Mouse (Mus musculus) limb, embryonic 11.5 days (tissue): ENCODE data around the gene Arsa. TPM values are rescaled to one million over a fixed set of nuclear protein-coding genes. Genes with fewer than 3 reads are reported as not detected.

Experiments used
- ATAC-seq: fragments of 200-750 bp; cut with Nextera tagmentation; 2 replicates; pipeline ENCODE4 v1.8.0; 2017; ENCODE audit warnings: low read depth; ENCODE audit not compliant: insufficient number of reproducible peaks, low FRiP score, low TSS enrichment
- DNase-seq: peaks from one replicate; pipeline ENCODE4 v3.0.0-alpha.2; 2015; ENCODE audit warnings: low spot score
- H3K27ac ChIP-seq: fragments of 300-500 bp; sonication (generic); replicated peaks from 2 replicates; pipeline ENCODE4 v1.5.1; 2014; ENCODE audit warnings: low read depth, mild to moderate bottlenecking, low read length
- H3K27me3 ChIP-seq: fragments of 300-500 bp; sonication (generic); 2 replicates; pipeline ENCODE4 v1.6.1; 2014; ENCODE audit warnings: mild to moderate bottlenecking, low read length, mixed read lengths; ENCODE audit not compliant: control insufficient read depth, insufficient read depth
- H3K36me3 ChIP-seq: fragments of 300-500 bp; sonication (generic); 2 replicates; pipeline ENCODE4 v1.6.1; 2014; ENCODE audit warnings: mild to moderate bottlenecking, low read length, moderate library complexity, mixed read lengths; ENCODE audit not compliant: control insufficient read depth, insufficient read depth
- H3K4me1 ChIP-seq: fragments of 300-500 bp; sonication (generic); 2 replicates; pipeline ENCODE4 v1.6.1; 2014; ENCODE audit warnings: low read length, mixed read lengths; ENCODE audit not compliant: control insufficient read depth, insufficient read depth
- H3K4me2 ChIP-seq: fragments of 300-500 bp; sonication (generic); 2 replicates; pipeline ENCODE4 v1.6.1; 2014; ENCODE audit warnings: low read depth, mild to moderate bottlenecking, moderate library complexity; ENCODE audit not compliant: severe bottlenecking
- H3K4me3 ChIP-seq: fragments of 300-500 bp; sonication (generic); 2 replicates; pipeline ENCODE4 v1.5.1; 2014; ENCODE audit warnings: low read depth, low read length
- H3K9ac ChIP-seq: fragments of 300-500 bp; sonication (generic); 2 replicates; pipeline ENCODE4 v1.6.1; 2014; ENCODE audit warnings: mild to moderate bottlenecking, low read length
- H3K9me3 ChIP-seq: fragments of 300-500 bp; sonication (generic); 2 replicates; pipeline ENCODE4 v1.6.1; 2016; ENCODE audit warnings: low read length; ENCODE audit not compliant: control insufficient read depth
- WGBS: fragments of 180-500 bp; shearing (Covaris S2); extraction: QIAGEN DNeasy Blood & Tissue Kit; methylation state at CpG from one replicate; pipeline ENCODE4 v1.1.7; 2014; 5-methylcytosine and 5-hydroxymethylcytosine counted together
- polyA plus RNA-seq: library from polyadenylated mRNA; unstranded; fragments of >200 nt; fragmentation: Nextera tagmentation; extraction: Ambion mirVana; gene quantifications from 2 replicates; pipeline ENCODE4 v1.2.1, GENCODE M21; 2014

The Arsa gene
- polyA plus RNA-seq, 1 experiment from 2014 or later: 8.4 TPM

DNA sequence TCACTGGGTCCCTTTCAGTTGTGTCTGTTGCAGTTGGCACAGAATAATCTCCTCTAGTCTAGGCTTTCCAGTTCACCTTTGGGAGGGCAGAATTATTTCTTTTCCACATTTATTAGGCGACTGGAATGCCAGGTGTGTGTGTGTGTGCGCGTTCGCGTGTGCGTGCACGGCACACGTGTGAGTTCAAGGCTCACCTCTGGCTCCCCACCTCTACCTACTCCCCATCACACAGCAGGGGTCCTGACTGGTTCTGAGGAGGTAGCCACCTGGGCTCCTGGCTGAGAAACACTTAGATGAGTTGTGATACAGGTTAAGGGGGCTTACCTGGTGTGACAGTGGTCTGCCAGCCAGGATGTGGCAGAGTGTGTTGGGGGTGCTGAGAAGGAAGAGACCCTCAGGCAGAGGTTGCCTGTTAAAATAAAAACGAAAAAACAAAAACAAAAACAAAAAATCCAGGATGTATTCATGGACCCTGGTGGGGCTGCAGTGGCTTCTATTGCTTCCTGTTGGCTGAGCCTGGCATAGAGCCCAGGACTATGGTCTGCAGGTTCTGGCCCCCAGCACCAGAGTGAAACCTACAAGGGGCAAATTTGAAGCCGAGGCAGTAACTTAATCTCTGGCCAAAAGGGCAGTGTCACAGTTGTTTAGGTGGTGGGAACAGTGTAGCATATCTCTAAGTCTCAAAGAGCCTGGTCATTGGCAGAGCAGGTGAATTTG is 45.5 kb upstream of the Arsa start:
- Histone ChIP-seq H3K4me3 (peak overlapping the region; percentile 55; the same call in 1 of the 2 replicates), H3K36me3 (no peaks in the 10 kb centered on the region), H3K27ac (no peak overlapping the region), H3K27me3 (peaks cover 20% of the 10 kb centered on the region), H3K4me2 (no peak overlapping the region; the same call in 1 of the 2 replicates), H3K9ac (no peak overlapping the region), H3K9me3 (no peaks in the 10 kb centered on the region), H3K4me1 (0 out of 2 replicates have a peak, but pooled peaks cover 4% of the 10 kb centered on the region)
- ATAC-seq: no peak
- no peak for DNase-seq
- 85% methylated on average over 10 of the region's 10 CpGs for WGBS

- H3K36me3 ChIP-seq: no peaks in the 10 kb centered on the region
- 0 out of 2 replicates have a peak overlapping the region, but pooled peaks have one; percentile 3 for H3K9ac ChIP-seq
- H3K4me2 ChIP-seq: no peak overlapping the region
- no peak overlapping the region for H3K4me3 ChIP-seq
- 64% methylated on average over 7 of the region's 7 CpGs for WGBS
- no peak for ATAC-seq
- H3K9me3 ChIP-seq: no peaks in the 10 kb centered on the region
- DNase-seq: no peak
- 0 out of 2 replicates have a peak, but pooled peaks cover 4% of the 10 kb centered on the region for H3K4me1 ChIP-seq
- H3K27ac ChIP-seq: no peak overlapping the region
- H3K27me3 ChIP-seq: peaks cover 20% of the 10 kb centered on the region
These were observed 44.7 kb upstream of the Arsa start for GRCm38 (mm10) chr15:89521951-89522350.

DNA sequence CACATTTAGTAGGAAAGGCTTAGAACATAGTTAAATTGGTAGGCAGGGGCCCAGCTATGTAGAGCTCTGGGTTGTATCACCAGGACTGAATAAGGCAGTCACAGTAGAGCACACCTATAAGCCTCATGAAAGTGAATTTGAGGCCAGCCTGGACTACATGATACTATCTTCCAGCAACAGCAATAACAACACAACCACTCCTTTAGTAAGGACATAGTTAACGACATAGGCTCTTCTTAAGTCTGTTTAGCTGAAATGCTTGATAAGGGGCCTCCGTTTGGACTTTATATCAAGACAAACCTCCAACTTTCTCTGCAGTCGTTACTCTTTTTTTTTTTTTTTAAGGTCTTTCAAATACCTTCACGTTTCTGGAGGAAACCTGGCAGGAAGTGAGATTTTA is 35.5 kb upstream of the Arsa start:
- Histone ChIP-seq H3K36me3 (no peaks in the 10 kb centered on the region), H3K27me3 (no peaks in the 10 kb centered on the region), H3K27ac (no peak overlapping the region), H3K9ac (no peak overlapping the region), H3K4me2 (no peak overlapping the region), H3K4me1 (no peaks in the 10 kb centered on the region), H3K9me3 (no peaks in the 10 kb centered on the region), H3K4me3 (no peak overlapping the region)
- WGBS: 81% methylated on average over 4 of the region's 4 CpGs
- ATAC-seq (no peak), DNase-seq (no peak)

GRCm38 (mm10) chr15:89507751-89508150 is 30.5 kb upstream of the Arsa start:
- Histone ChIP-seq H3K4me2 (no peak overlapping the region), H3K36me3 (no peaks in the 10 kb centered on the region; the same call in 1 of the 2 replicates), H3K4me1 (no peaks in the 10 kb centered on the region), H3K9me3 (no peaks in the 10 kb centered on the region), H3K9ac (no peak overlapping the region), H3K4me3 (no peak overlapping the region), H3K27ac (no peak overlapping the region), H3K27me3 (no peaks in the 10 kb centered on the region)
- ATAC-seq: no peak
- WGBS: 89% methylated on average over 8 of the region's 8 CpGs
- DNase-seq: no peak

GRCm38 (mm10) chr15:89504838-89505237 is 27.6 kb upstream of the Arsa start:
- Histone ChIP-seq H3K4me1 (0 out of 2 replicates have a peak, but pooled peaks cover 2% of the 10 kb centered on the region), H3K4me2 (no peak overlapping the region), H3K27me3 (0 out of 2 replicates have a peak, but pooled peaks cover 2% of the 10 kb centered on the region), H3K36me3 (no peaks in the 10 kb centered on the region; the same call in 1 of the 2 replicates), H3K4me3 (no peak overlapping the region), H3K9me3 (no peaks in the 10 kb centered on the region), H3K9ac (no peak overlapping the region), H3K27ac (no peak overlapping the region)
- ATAC-seq (no peak), DNase-seq (no peak)
- 98% methylated on average over 9 of the region's 9 CpGs for WGBS

DNA sequence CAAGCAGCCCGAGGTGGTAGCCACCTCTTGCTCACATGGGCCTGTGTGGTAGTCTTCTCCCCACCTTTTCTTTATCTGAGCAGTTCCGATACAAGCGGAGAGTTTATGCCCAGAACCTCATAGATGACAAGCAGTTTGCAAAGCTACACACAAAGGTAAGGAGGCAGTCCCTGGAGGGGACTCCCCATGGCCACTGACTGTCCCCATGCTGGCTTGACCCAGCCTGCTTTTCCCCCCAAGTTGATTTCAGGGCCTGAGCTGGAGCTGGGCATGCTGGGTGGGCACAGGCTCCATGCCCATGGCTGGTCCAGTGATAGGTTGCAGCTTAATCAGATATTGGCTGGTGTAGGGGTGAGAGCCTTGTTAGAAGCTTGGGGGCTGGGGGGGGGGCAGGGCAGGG is 24.1 kb upstream of the Arsa start:
- H3K9me3 ChIP-seq: no peaks in the 10 kb centered on the region
- H3K4me3 ChIP-seq: no peak overlapping the region
- no peak for DNase-seq
- H3K9ac ChIP-seq: no peak overlapping the region
- 91% methylated on average over 3 of the region's 3 CpGs for WGBS
- peaks cover 16% of the 10 kb centered on the region for H3K27me3 ChIP-seq
- H3K27ac ChIP-seq: no peak overlapping the region
- H3K4me2 ChIP-seq: no peak overlapping the region
- no peak for ATAC-seq
- H3K4me1 ChIP-seq: peaks cover 10% of the 10 kb centered on the region
- no peaks in the 10 kb centered on the region for H3K36me3 ChIP-seq

- 1% methylated on average over 35 of the region's 35 CpGs for WGBS
- peak; percentile 72 for ATAC-seq
- Histone ChIP-seq H3K9ac (peak overlapping the region; percentile 85), H3K36me3 (no peaks in the 10 kb centered on the region), H3K9me3 (no peaks in the 10 kb centered on the region), H3K4me1 (peaks cover 10% of the 10 kb centered on the region), H3K4me2 (peak overlapping the region; percentile 73), H3K4me3 (peak overlapping the region; percentile 75), H3K27me3 (peaks cover 18% of the 10 kb centered on the region), H3K27ac (no peak overlapping the region)
- peak; percentile 70 for DNase-seq
These were observed 23.1 kb upstream of the Arsa start for GRCm38 (mm10) chr15:89500221-89500791.

- 0% methylated on average over 35 of the region's 60 CpGs for whole genome bisulfite sequencing
- DNase-seq: peak; percentile 80
- Histone ChIP-seq H3K27me3 (peaks cover 18% of the 10 kb centered on the region), H3K4me2 (peak overlapping the region; percentile 73), H3K27ac (no peak overlapping the region), H3K9ac (peak overlapping the region; percentile 85), H3K36me3 (no peaks in the 10 kb centered on the region), H3K4me3 (peak overlapping the region; percentile 75), H3K4me1 (peaks cover 10% of the 10 kb centered on the region), H3K9me3 (no peaks in the 10 kb centered on the region)
- peak; percentile 73 for ATAC-seq
These were observed 22.6 kb upstream of the Arsa start for GRCm38 (mm10) chr15:89499784-89500220.
